Mouse (Mus musculus) CD4-positive, CD25-positive, alpha-beta regulatory T cell, adult 4 months (primary cell): ENCODE results near the gene Ifi211. TPM values are rescaled to one million over a fixed set of nuclear protein-coding genes. Genes with fewer than 3 reads are reported as not detected.
"Not testable (repeated sequence)": the region's sequence is repeated elsewhere in the genome, so short reads cannot be mapped to it uniquely, and the experiment has no call there.

Experiments
- ATAC-seq: one replicate; pipeline ENCODE4 v1.8.0; 2017
- polyA plus RNA-seq, 2 experiments: library from polyadenylated mRNA; unstranded; fragments of 100-300 nt; shearing (Covaris generic); gene quantifications; one replicate each; pipeline ENCODE4 v1.2.1; 2017

Gene Ifi211
- polyA plus RNA-seq, 2 experiments from 2014 or later: 1.2 to 1.5 TPM

- ATAC-seq: peak; percentile 53
These were observed 33.4 kb downstream of the Ifi211 start for GRCm38 (mm10) chr1:173879225-173879987.

GRCm38 (mm10) chr1:173878264-173878663, 34.6 kb downstream of the Ifi211 start:
- peak; percentile 33 for ATAC-seq

GRCm38 (mm10) chr1:173877125-173877524, 35.7 kb downstream of the Ifi211 start:
- not testable (repeated sequence) for ATAC-seq

- ATAC-seq: not testable (repeated sequence)
These were observed 44.3 kb downstream of the Ifi211 start for GRCm38 (mm10) chr1:173868586-173868985.

- no peak for ATAC-seq
These were observed 46.3 kb downstream of the Ifi211 start for GRCm38 (mm10) chr1:173866504-173866903.

GRCm38 (mm10) chr1:173853711-173854110, 59.1 kb downstream of the Ifi211 start:
- peak; percentile 79 for ATAC-seq

GRCm38 (mm10) chr1:173852853-173853252, 60.0 kb downstream of the Ifi211 start:
- ATAC-seq: not testable (repeated sequence)

Other genes starting within 250 kb of the Ifi211 start
- gene Ifi208, start 239.4 kb downstream of the Ifi211 start, polyA plus RNA-seq: 10 to 100 TPM; 74.3 to 81.2 TPM
- under 1 TPM; 0.09 to 0.16 TPM for gene Ifi207, start 171.3 kb downstream of the Ifi211 start, polyA plus RNA-seq
- 1 to 10 TPM in 1 of 2 experiments, not detected in 1; 1.1 TPM for gene Ifi204, start 146.1 kb downstream of the Ifi211 start, polyA plus RNA-seq
- gene Mndal, start 29.4 kb upstream of the Ifi211 start, polyA plus RNA-seq: 100 to 1,000 TPM; 417 to 550 TPM
- 100 to 1,000 TPM; 265 to 384 TPM for gene Ifi203, start 29.6 kb upstream of the Ifi211 start, polyA plus RNA-seq
- not detected for gene Ifi202b, start 69.7 kb upstream of the Ifi211 start, polyA plus RNA-seq
- gene Ifi205, start 118.8 kb upstream of the Ifi211 start, polyA plus RNA-seq: under 1 TPM in 1 of 2 experiments, not detected in 1; 0.61 TPM
- gene Olfr433, start 127.7 kb upstream of the Ifi211 start, polyA plus RNA-seq: not detected
- gene Olfr432, start 136.2 kb upstream of the Ifi211 start, polyA plus RNA-seq: not detected
- not detected for gene Olfr430, start 153.6 kb upstream of the Ifi211 start, polyA plus RNA-seq
- gene Olfr429, start 171.3 kb upstream of the Ifi211 start, polyA plus RNA-seq: not detected
- gene Olfr427, start 183.8 kb upstream of the Ifi211 start, polyA plus RNA-seq: not detected
- gene Olfr231, start 208.1 kb upstream of the Ifi211 start, polyA plus RNA-seq: not detected
- not detected for gene Olfr424, start 218.5 kb upstream of the Ifi211 start, polyA plus RNA-seq
- not detected for gene Olfr420, start 242.6 kb upstream of the Ifi211 start, polyA plus RNA-seq